Mouse (Mus musculus): Measurements from ENCODE around the gene Gba2. TPM values are rescaled to one million over a fixed set of nuclear protein-coding genes. Genes with fewer than 3 reads are reported as not detected.
A peak's percentile ranks its signal among the peaks of the same experiment; 100 is the strongest.

Gene Gba2
- polyA plus RNA-seq, 1 experiment from 2014 or later: 17.9 TPM

DNA sequence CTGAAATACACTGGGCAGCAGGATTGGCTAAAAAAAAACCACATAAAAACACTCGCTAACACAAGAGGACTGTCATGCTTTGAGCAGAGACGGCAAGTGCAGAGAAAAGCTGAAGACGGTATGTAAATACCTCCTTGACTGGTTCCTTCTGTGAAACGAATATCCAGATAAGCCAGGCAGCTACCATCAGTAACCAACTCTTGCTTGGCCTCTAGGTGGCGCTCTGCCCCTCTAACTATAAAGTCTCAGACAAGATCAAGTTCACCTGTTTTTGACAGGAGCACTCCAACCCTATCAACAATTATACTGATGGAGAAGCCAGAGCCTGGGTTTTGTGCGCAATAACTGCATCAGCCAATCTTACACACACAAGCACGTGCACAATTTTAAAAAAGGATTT lies 48.1 kb downstream of the Gba2 start:
- H3K4me3 ChIP-seq (ENCODE audit: low read length): no peak overlapping the region
- H3K4me1 ChIP-seq (ENCODE audit: control insufficient read depth, insufficient read depth, low read length): no peaks in the 10 kb centered on the region
- WGBS: 20% methylated on average over 7 of the region's 7 CpGs
- H3K9ac ChIP-seq (ENCODE audit: low read depth, low read length): no peak overlapping the region
- H3K9me3 ChIP-seq (ENCODE audit: control insufficient read depth, low read length): 0 out of 2 replicates have a peak, but pooled peaks cover 3% of the 10 kb centered on the region
- H3K4me2 ChIP-seq (replicated peaks; ENCODE audit: low read depth, low read length): no peak overlapping the region
- no peak for ATAC-seq (ENCODE audit: low FRiP score, low TSS enrichment)
- peaks cover 47% of the 10 kb centered on the region for H3K36me3 ChIP-seq (ENCODE audit: control insufficient read depth, insufficient read depth, low read length)
- H3K27ac ChIP-seq (ENCODE audit: low read depth, low read length): no peak overlapping the region
- H3K27me3 ChIP-seq (ENCODE audit: control insufficient read depth, insufficient read depth, low read length): peaks cover 1% of the 10 kb centered on the region; the same call in 1 of the 2 replicates

DNA sequence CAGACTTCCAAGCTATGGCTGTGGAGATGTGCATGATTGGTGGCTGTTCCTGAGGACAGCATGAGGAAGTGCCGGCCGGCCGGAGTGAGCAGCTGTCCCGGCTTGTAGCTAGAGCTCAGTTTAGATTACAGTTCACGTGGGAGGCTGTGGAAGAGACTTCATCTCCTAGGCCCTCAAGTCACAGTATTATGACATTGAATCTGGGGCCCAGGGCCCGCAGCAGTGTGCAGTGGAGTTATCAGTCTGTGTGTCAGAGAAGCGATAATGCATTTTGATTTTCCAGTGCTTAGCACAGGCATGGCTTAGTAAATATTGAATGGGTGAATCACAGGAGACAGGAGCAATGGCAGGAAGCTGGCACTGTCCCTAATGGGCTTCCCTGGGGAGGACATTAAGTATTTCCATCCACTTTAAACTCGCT lies 48.6 kb downstream of the Gba2 start:
- ATAC-seq (ENCODE audit: low FRiP score, low TSS enrichment): 0 out of 2 replicates have a peak, but pooled peaks have one; percentile 58
- H3K27ac ChIP-seq (ENCODE audit: low read depth, low read length): no peak overlapping the region
- H3K9ac ChIP-seq (ENCODE audit: low read depth, low read length): no peak overlapping the region
- WGBS: 42% methylated on average over 8 of the region's 8 CpGs
- no peaks in the 10 kb centered on the region for H3K4me1 ChIP-seq (ENCODE audit: control insufficient read depth, insufficient read depth, low read length)
- peaks cover 42% of the 10 kb centered on the region for H3K36me3 ChIP-seq (ENCODE audit: control insufficient read depth, insufficient read depth, low read length)
- no peak overlapping the region for H3K4me2 ChIP-seq (replicated peaks; ENCODE audit: low read depth, low read length)
- no peak overlapping the region for H3K4me3 ChIP-seq (ENCODE audit: low read length)
- peaks cover 6% of the 10 kb centered on the region for H3K27me3 ChIP-seq (ENCODE audit: control insufficient read depth, insufficient read depth, low read length)
- H3K9me3 ChIP-seq (ENCODE audit: control insufficient read depth, low read length): 0 out of 2 replicates have a peak, but pooled peaks cover 3% of the 10 kb centered on the region

DNA sequence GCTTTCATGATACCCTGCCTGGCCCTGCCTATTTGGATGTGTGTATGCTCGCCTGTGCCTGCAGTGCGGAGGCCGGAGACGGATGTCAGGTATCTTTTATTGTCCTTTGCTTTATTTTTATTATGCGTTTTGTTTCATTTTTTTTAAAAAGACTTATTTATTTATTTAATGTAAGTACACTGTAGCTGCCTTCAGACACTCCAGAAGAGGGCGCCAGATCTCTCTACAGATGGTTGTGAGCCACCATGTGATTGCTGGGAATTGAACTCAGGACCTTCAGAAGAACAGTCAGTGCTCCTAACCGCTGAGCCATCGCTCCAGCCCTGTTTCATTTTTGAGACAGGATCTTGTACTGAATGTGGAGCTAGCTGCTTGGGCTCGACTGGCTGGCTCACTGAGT lies 50.2 kb downstream of the Gba2 start:
- 76% methylated on average over 9 of the region's 9 CpGs for WGBS
- peaks cover 26% of the 10 kb centered on the region for H3K36me3 ChIP-seq (ENCODE audit: control insufficient read depth, insufficient read depth, low read length)
- H3K9ac ChIP-seq (ENCODE audit: low read depth, low read length): no peak overlapping the region
- H3K27ac ChIP-seq (ENCODE audit: low read depth, low read length): no peak overlapping the region
- no peak overlapping the region for H3K4me3 ChIP-seq (ENCODE audit: low read length)
- 0 out of 2 replicates have a peak, but pooled peaks cover 3% of the 10 kb centered on the region for H3K9me3 ChIP-seq (ENCODE audit: control insufficient read depth, low read length)
- H3K4me2 ChIP-seq (replicated peaks; ENCODE audit: low read depth, low read length): no peak overlapping the region
- peaks cover 4% of the 10 kb centered on the region; the same call in 1 of the 2 replicates for H3K4me1 ChIP-seq (ENCODE audit: control insufficient read depth, insufficient read depth, low read length)
- ATAC-seq (ENCODE audit: low FRiP score, low TSS enrichment): no peak
- peaks cover 8% of the 10 kb centered on the region for H3K27me3 ChIP-seq (ENCODE audit: control insufficient read depth, insufficient read depth, low read length)

DNA sequence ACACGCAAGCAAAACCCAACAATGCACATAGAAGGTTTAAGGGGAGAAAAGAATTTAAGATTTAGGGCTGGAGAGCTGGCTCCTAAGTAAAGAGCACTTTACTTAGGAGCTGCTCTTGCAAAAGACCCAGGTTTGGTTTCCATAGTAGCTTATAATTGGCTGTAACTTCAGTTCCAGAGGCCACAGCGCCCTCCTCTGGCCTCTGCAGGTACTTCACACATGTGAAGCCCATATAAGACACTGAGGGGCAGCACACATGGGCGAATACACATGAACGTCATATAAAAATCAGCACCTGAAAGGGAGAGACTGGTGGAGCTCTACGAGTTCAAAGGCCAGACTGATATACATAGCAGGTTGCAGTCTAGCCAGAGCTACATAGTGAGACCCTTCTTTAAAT lies 50.8 kb downstream of the Gba2 start:
- Histone ChIP-seq H3K9ac (ENCODE audit: low read depth, low read length) (no peak overlapping the region), H3K4me2 (replicated peaks; ENCODE audit: low read depth, low read length) (no peak overlapping the region), H3K4me3 (ENCODE audit: low read length) (no peak overlapping the region), H3K36me3 (ENCODE audit: control insufficient read depth, insufficient read depth, low read length) (peaks cover 20% of the 10 kb centered on the region), H3K9me3 (ENCODE audit: control insufficient read depth, low read length) (0 out of 2 replicates have a peak, but pooled peaks cover 3% of the 10 kb centered on the region), H3K27ac (ENCODE audit: low read depth, low read length) (no peak overlapping the region), H3K4me1 (ENCODE audit: control insufficient read depth, insufficient read depth, low read length) (peaks cover 4% of the 10 kb centered on the region; the same call in 1 of the 2 replicates), H3K27me3 (ENCODE audit: control insufficient read depth, insufficient read depth, low read length) (peaks cover 10% of the 10 kb centered on the region)
- WGBS: 68% methylated on average over 5 of the region's 5 CpGs
- no peak for ATAC-seq (ENCODE audit: low FRiP score, low TSS enrichment)

DNA sequence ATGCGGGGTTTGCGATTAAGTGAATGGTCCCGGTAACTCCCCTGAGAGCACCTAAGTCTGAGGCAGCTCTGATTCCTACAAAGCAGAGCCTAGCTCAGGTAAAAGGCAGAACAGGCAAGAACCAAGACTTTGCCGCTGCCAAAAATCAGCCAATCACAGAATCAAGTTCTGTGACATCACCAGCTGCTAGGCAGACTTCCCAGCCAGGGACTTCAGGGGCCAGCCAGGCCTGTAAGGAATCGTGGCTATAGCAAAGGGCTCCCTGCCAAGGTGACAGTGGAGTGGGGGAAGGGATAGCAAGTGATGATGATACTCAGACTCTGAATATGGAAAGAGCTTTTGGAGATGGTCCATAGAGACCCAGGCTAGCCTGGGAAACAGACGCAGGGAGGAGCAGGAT lies 58.7 kb downstream of the Gba2 start:
- Histone ChIP-seq H3K27me3 (ENCODE audit: control insufficient read depth, insufficient read depth, low read length) (peaks cover 15% of the 10 kb centered on the region; the same call in 1 of the 2 replicates), H3K4me1 (ENCODE audit: control insufficient read depth, insufficient read depth, low read length) (peaks cover 36% of the 10 kb centered on the region), H3K9me3 (ENCODE audit: control insufficient read depth, low read length) (no peaks in the 10 kb centered on the region), H3K4me3 (ENCODE audit: low read length) (peak overlapping the region; percentile 18; the same call in 1 of the 2 replicates), H3K4me2 (replicated peaks; ENCODE audit: low read depth, low read length) (peak overlapping the region; percentile 79), H3K27ac (ENCODE audit: low read depth, low read length) (no peak overlapping the region; the same call in 1 of the 2 replicates), H3K36me3 (ENCODE audit: control insufficient read depth, insufficient read depth, low read length) (peaks cover 23% of the 10 kb centered on the region), H3K9ac (ENCODE audit: low read depth, low read length) (no peak overlapping the region)
- ATAC-seq (ENCODE audit: low FRiP score, low TSS enrichment): peak; percentile 24; the same call in 1 of the 2 replicates
- 5% methylated on average over 6 of the region's 6 CpGs for WGBS

DNA sequence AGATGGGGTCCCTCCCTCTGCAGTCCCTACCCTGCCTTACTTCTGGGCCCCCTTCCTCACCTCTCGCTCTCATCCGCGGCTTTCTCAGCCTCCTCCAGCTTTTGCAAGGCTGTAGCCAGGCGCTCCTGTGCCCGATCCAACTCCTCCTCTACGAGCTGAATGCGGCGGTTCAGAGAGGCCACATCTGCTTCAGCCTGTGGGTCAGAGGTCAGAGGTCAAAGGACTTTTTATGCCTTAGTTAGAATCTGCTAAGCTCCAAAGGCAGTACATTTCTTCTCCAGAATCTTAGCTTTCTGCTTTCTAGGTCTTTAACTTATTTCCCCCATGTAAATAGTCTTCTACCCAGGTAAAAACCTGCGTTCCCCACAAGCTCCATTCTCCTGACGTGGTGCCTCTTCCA lies 59.1 kb downstream of the Gba2 start:
- H3K27me3 ChIP-seq (ENCODE audit: control insufficient read depth, insufficient read depth, low read length): peaks cover 15% of the 10 kb centered on the region; the same call in 1 of the 2 replicates
- no peak for ATAC-seq (ENCODE audit: low FRiP score, low TSS enrichment)
- no peak overlapping the region for H3K27ac ChIP-seq (ENCODE audit: low read depth, low read length)
- no peaks in the 10 kb centered on the region for H3K9me3 ChIP-seq (ENCODE audit: control insufficient read depth, low read length)
- H3K4me1 ChIP-seq (ENCODE audit: control insufficient read depth, insufficient read depth, low read length): peaks cover 36% of the 10 kb centered on the region
- peak overlapping the region; percentile 79 for H3K4me2 ChIP-seq (replicated peaks; ENCODE audit: low read depth, low read length)
- peak overlapping the region; percentile 18; the same call in 1 of the 2 replicates for H3K9ac ChIP-seq (ENCODE audit: low read depth, low read length)
- H3K36me3 ChIP-seq (ENCODE audit: control insufficient read depth, insufficient read depth, low read length): peaks cover 25% of the 10 kb centered on the region
- H3K4me3 ChIP-seq (ENCODE audit: low read length): peak overlapping the region; percentile 18; the same call in 1 of the 2 replicates
- 18% methylated on average over 10 of the region's 10 CpGs for WGBS

Other genes with a start within 250 kb of the Gba2 start
- 8.9 and 11.2 TPM in 2 replicates for gene Rusc2, start 196.9 kb downstream of the Gba2 start, polyA plus RNA-seq (2014; fragmentation: Nextera tagmentation; extraction: Ambion mirVana)
- 0.24 and 0.38 TPM in 2 replicates for gene Fam166b, start 149.7 kb downstream of the Gba2 start, polyA plus RNA-seq (2014; fragmentation: Nextera tagmentation; extraction: Ambion mirVana)
- 11.4 and 14.9 TPM in 2 replicates for gene Tesk1, start 136.9 kb downstream of the Gba2 start, polyA plus RNA-seq (2014; fragmentation: Nextera tagmentation; extraction: Ambion mirVana)
- 5.1 and 5.2 TPM in 2 replicates for gene Cd72, start 124.2 kb downstream of the Gba2 start, polyA plus RNA-seq (2014; fragmentation: Nextera tagmentation; extraction: Ambion mirVana)
- gene Sit1, start 95.1 kb downstream of the Gba2 start, polyA plus RNA-seq (2014; fragmentation: Nextera tagmentation; extraction: Ambion mirVana): not detected in 2 replicates
- 59.4 and 72.2 TPM in 2 replicates for gene Ccdc107, start 86.0 kb downstream of the Gba2 start, polyA plus RNA-seq (2014; fragmentation: Nextera tagmentation; extraction: Ambion mirVana)
- gene Arhgef39, start 79.2 kb downstream of the Gba2 start, polyA plus RNA-seq (2014; fragmentation: Nextera tagmentation; extraction: Ambion mirVana): 36.4 and 38.2 TPM in 2 replicates
- 0.80 and 1.3 TPM in 2 replicates for gene Car9, start 71.9 kb downstream of the Gba2 start, polyA plus RNA-seq (2014; fragmentation: Nextera tagmentation; extraction: Ambion mirVana)
- gene Tpm2, start 55.1 kb downstream of the Gba2 start, polyA plus RNA-seq (2014; fragmentation: Nextera tagmentation; extraction: Ambion mirVana): 208 and 212 TPM in 2 replicates
- 50.2 and 55.7 TPM in 2 replicates for gene Creb3, start 16.5 kb downstream of the Gba2 start, polyA plus RNA-seq (2014; fragmentation: Nextera tagmentation; extraction: Ambion mirVana)
- 72.6 and 87.2 TPM in 2 replicates for gene Tln1, start 16.2 kb downstream of the Gba2 start, polyA plus RNA-seq (2014; fragmentation: Nextera tagmentation; extraction: Ambion mirVana)
- 27.9 and 34.4 TPM in 2 replicates for gene Rgp1, start 158 bp downstream of the Gba2 start, polyA plus RNA-seq (2014; fragmentation: Nextera tagmentation; extraction: Ambion mirVana)
- 0.63 and 1.0 TPM in 2 replicates for gene Msmp, start 5.6 kb upstream of the Gba2 start, polyA plus RNA-seq (2014; fragmentation: Nextera tagmentation; extraction: Ambion mirVana)
- gene Npr2, start 53.1 kb upstream of the Gba2 start, polyA plus RNA-seq (2014; fragmentation: Nextera tagmentation; extraction: Ambion mirVana): 6.0 and 11.1 TPM in 2 replicates
- 0.93 and 1.3 TPM in 2 replicates for gene Spag8, start 74.7 kb upstream of the Gba2 start, polyA plus RNA-seq (2014; fragmentation: Nextera tagmentation; extraction: Ambion mirVana)
- gene Hint2, start 77.6 kb upstream of the Gba2 start, polyA plus RNA-seq (2014; fragmentation: Nextera tagmentation; extraction: Ambion mirVana): 107 and 136 TPM in 2 replicates
- 2.6 and 3.2 TPM in 2 replicates for gene Tmem8b, start 90.1 kb upstream of the Gba2 start, polyA plus RNA-seq (2014; fragmentation: Nextera tagmentation; extraction: Ambion mirVana)
- 2.6 and 3.7 TPM in 2 replicates for gene Fam221b, start 90.3 kb upstream of the Gba2 start, polyA plus RNA-seq (2014; fragmentation: Nextera tagmentation; extraction: Ambion mirVana)
- gene Olfr70, start 121.9 kb upstream of the Gba2 start, polyA plus RNA-seq (2014; fragmentation: Nextera tagmentation; extraction: Ambion mirVana): not detected in 2 replicates
- not detected in 2 replicates for gene Olfr71, start 131.4 kb upstream of the Gba2 start, polyA plus RNA-seq (2014; fragmentation: Nextera tagmentation; extraction: Ambion mirVana)
- gene Hrct1, start 148.3 kb upstream of the Gba2 start, polyA plus RNA-seq (2014; fragmentation: Nextera tagmentation; extraction: Ambion mirVana): 0.40 and 1.0 TPM in 2 replicates
- gene Spaar, start 151.2 kb upstream of the Gba2 start, polyA plus RNA-seq (2014; fragmentation: Nextera tagmentation; extraction: Ambion mirVana): 0.04 and 0.14 TPM in 2 replicates
- gene Olfr159, start 192.1 kb upstream of the Gba2 start, polyA plus RNA-seq (2014; fragmentation: Nextera tagmentation; extraction: Ambion mirVana): not detected in 2 replicates
- gene Olfr156, start 245.0 kb upstream of the Gba2 start, polyA plus RNA-seq (2014; fragmentation: Nextera tagmentation; extraction: Ambion mirVana): not detected in 2 replicates

Data from kidney, embryonic 14.5 days (tissue).